Mouse (Mus musculus): ENCODE data around the gene Sema5b. TPM values are rescaled to one million over a fixed set of nuclear protein-coding genes. Genes with fewer than 3 reads are reported as not detected.

The Sema5b gene
- polyA plus RNA-seq, 1 experiment from 2014 or later, result 16.7 TPM

GRCm38 (mm10) chr16:35568225-35568880, 27.4 kb downstream of the Sema5b start:
- H3K4me2 ChIP-seq (replicated peaks), result no peak overlapping the region
- no peak overlapping the region for H3K4me3 ChIP-seq (replicated peaks; ENCODE audit: low read length)
- ATAC-seq (ENCODE audit: low FRiP score), result peak; percentile 51; the same call in 1 of the 2 replicates
- no peak overlapping the region for H3K9ac ChIP-seq
- DNase-seq (ENCODE audit: low spot score), result no peak
- H3K27ac ChIP-seq, result no peak overlapping the region
- no peaks in the 10 kb centered on the region for H3K36me3 ChIP-seq (replicated peaks; ENCODE audit: control insufficient read depth, insufficient read depth)
- no peaks in the 10 kb centered on the region for H3K9me3 ChIP-seq (ENCODE audit: control insufficient read depth, low read length)
- no peaks in the 10 kb centered on the region for H3K27me3 ChIP-seq (ENCODE audit: control insufficient read depth, insufficient read depth, low read length)
- 47% methylated on average over 15 of the region's 15 CpGs for WGBS
- H3K4me1 ChIP-seq (replicated peaks; ENCODE audit: control insufficient read depth, insufficient read depth, low read length), result peaks cover 42% of the 10 kb centered on the region

- DNase-seq (ENCODE audit: low spot score) (no peak), ATAC-seq (ENCODE audit: low FRiP score) (no peak)
- peaks cover 41% of the 10 kb centered on the region for H3K4me1 ChIP-seq (replicated peaks; ENCODE audit: control insufficient read depth, insufficient read depth, low read length)
- no peak overlapping the region for H3K9ac ChIP-seq
- no peak overlapping the region for H3K4me3 ChIP-seq (replicated peaks; ENCODE audit: low read length)
- H3K9me3 ChIP-seq (ENCODE audit: control insufficient read depth, low read length), result no peaks in the 10 kb centered on the region
- 68% methylated on average over 2 of the region's 2 CpGs for WGBS
- no peak overlapping the region for H3K4me2 ChIP-seq (replicated peaks)
- 0 out of 2 replicates have a peak overlapping the region, but pooled peaks have one; percentile 35 for H3K27ac ChIP-seq
- H3K36me3 ChIP-seq (replicated peaks; ENCODE audit: control insufficient read depth, insufficient read depth), result no peaks in the 10 kb centered on the region
- H3K27me3 ChIP-seq (ENCODE audit: control insufficient read depth, insufficient read depth, low read length), result no peaks in the 10 kb centered on the region
These were observed 28.4 kb downstream of the Sema5b start for GRCm38 (mm10) chr16:35569347-35569746.

GRCm38 (mm10) chr16:35569758-35570157, 28.8 kb downstream of the Sema5b start:
- 0 out of 2 replicates have a peak overlapping the region, but pooled peaks have one; percentile 35 for H3K27ac ChIP-seq
- H3K36me3 ChIP-seq (replicated peaks; ENCODE audit: control insufficient read depth, insufficient read depth), result no peaks in the 10 kb centered on the region
- H3K4me3 ChIP-seq (replicated peaks; ENCODE audit: low read length), result no peak overlapping the region
- no peak for DNase-seq (ENCODE audit: low spot score)
- 33% methylated on average over 9 of the region's 9 CpGs for WGBS
- no peaks in the 10 kb centered on the region for H3K9me3 ChIP-seq (ENCODE audit: control insufficient read depth, low read length)
- ATAC-seq (ENCODE audit: low FRiP score), result no peak
- no peaks in the 10 kb centered on the region for H3K27me3 ChIP-seq (ENCODE audit: control insufficient read depth, insufficient read depth, low read length)
- no peak overlapping the region for H3K9ac ChIP-seq
- no peak overlapping the region for H3K4me2 ChIP-seq (replicated peaks)
- H3K4me1 ChIP-seq (replicated peaks; ENCODE audit: control insufficient read depth, insufficient read depth, low read length), result peaks cover 37% of the 10 kb centered on the region

GRCm38 (mm10) chr16:35570627-35571026, 29.7 kb downstream of the Sema5b start:
- DNase-seq (ENCODE audit: low spot score), result no peak
- no peaks in the 10 kb centered on the region for H3K36me3 ChIP-seq (replicated peaks; ENCODE audit: control insufficient read depth, insufficient read depth)
- no peaks in the 10 kb centered on the region for H3K9me3 ChIP-seq (ENCODE audit: control insufficient read depth, low read length)
- H3K9ac ChIP-seq, result no peak overlapping the region
- WGBS, result 39% methylated on average over 12 of the region's 12 CpGs
- H3K27me3 ChIP-seq (ENCODE audit: control insufficient read depth, insufficient read depth, low read length), result no peaks in the 10 kb centered on the region
- ATAC-seq (ENCODE audit: low FRiP score), result no peak
- H3K27ac ChIP-seq, result no peak overlapping the region
- 0 out of 2 replicates have a peak overlapping the region, but pooled peaks have one; percentile 4 for H3K4me2 ChIP-seq (replicated peaks)
- peaks cover 39% of the 10 kb centered on the region for H3K4me1 ChIP-seq (replicated peaks; ENCODE audit: control insufficient read depth, insufficient read depth, low read length)
- H3K4me3 ChIP-seq (replicated peaks; ENCODE audit: low read length), result no peak overlapping the region

- peaks cover 27% of the 10 kb centered on the region; the same call in 1 of the 2 replicates for H3K4me1 ChIP-seq (replicated peaks; ENCODE audit: control insufficient read depth, insufficient read depth, low read length)
These were observed 32.6 kb downstream of the Sema5b start for GRCm38 (mm10) chr16:35573586-35573985.

GRCm38 (mm10) chr16:35577181-35577941, 36.4 kb downstream of the Sema5b start:
- no peaks in the 10 kb centered on the region for H3K27me3 ChIP-seq (ENCODE audit: control insufficient read depth, insufficient read depth, low read length)
- peaks cover 27% of the 10 kb centered on the region; the same call in 1 of the 2 replicates for H3K4me1 ChIP-seq (replicated peaks; ENCODE audit: control insufficient read depth, insufficient read depth, low read length)
- 77% methylated on average over 11 of the region's 11 CpGs for WGBS
- no peak overlapping the region for H3K27ac ChIP-seq
- no peaks in the 10 kb centered on the region for H3K9me3 ChIP-seq (ENCODE audit: control insufficient read depth, low read length)
- no peaks in the 10 kb centered on the region for H3K36me3 ChIP-seq (replicated peaks; ENCODE audit: control insufficient read depth, insufficient read depth)
- no peak overlapping the region for H3K9ac ChIP-seq
- no peak overlapping the region for H3K4me3 ChIP-seq (replicated peaks; ENCODE audit: low read length)
- ATAC-seq (ENCODE audit: low FRiP score) (no peak), DNase-seq (ENCODE audit: low spot score) (no peak)
- no peak overlapping the region for H3K4me2 ChIP-seq (replicated peaks)

More at GRCm38 (mm10) chr16:35573586-35573985, 32.6 kb downstream of the Sema5b start:
- no peak overlapping the region for H3K4me3 ChIP-seq (replicated peaks; ENCODE audit: low read length)
- no peak overlapping the region for H3K9ac ChIP-seq
- DNase-seq (ENCODE audit: low spot score) (no peak), ATAC-seq (ENCODE audit: low FRiP score) (no peak)
- H3K36me3 ChIP-seq (replicated peaks; ENCODE audit: control insufficient read depth, insufficient read depth), result no peaks in the 10 kb centered on the region
- H3K4me2 ChIP-seq (replicated peaks), result no peak overlapping the region
- no peaks in the 10 kb centered on the region for H3K27me3 ChIP-seq (ENCODE audit: control insufficient read depth, insufficient read depth, low read length)
- H3K27ac ChIP-seq, result no peak overlapping the region
- H3K9me3 ChIP-seq (ENCODE audit: control insufficient read depth, low read length), result no peaks in the 10 kb centered on the region
- WGBS, result 96% methylated on average over 3 of the region's 3 CpGs

GRCm38 (mm10) chr16:35581299-35581698, 40.4 kb downstream of the Sema5b start:
- Histone ChIP-seq H3K9ac (0 out of 2 replicates have a peak overlapping the region, but pooled peaks have one; percentile 12), H3K27me3 (ENCODE audit: control insufficient read depth, insufficient read depth, low read length) (no peaks in the 10 kb centered on the region), H3K27ac (peak overlapping the region; percentile 60), H3K36me3 (replicated peaks; ENCODE audit: control insufficient read depth, insufficient read depth) (no peaks in the 10 kb centered on the region), H3K4me1 (replicated peaks; ENCODE audit: control insufficient read depth, insufficient read depth, low read length) (peaks cover 28% of the 10 kb centered on the region), H3K4me2 (replicated peaks) (no peak overlapping the region), H3K4me3 (replicated peaks; ENCODE audit: low read length) (no peak overlapping the region), H3K9me3 (ENCODE audit: control insufficient read depth, low read length) (no peaks in the 10 kb centered on the region)
- peak; percentile 74 for ATAC-seq (ENCODE audit: low FRiP score)
- no peak for DNase-seq (ENCODE audit: low spot score)
- 20% methylated on average over 7 of the region's 7 CpGs for WGBS

- no peak overlapping the region for H3K4me3 ChIP-seq (replicated peaks; ENCODE audit: low read length)
- no peak overlapping the region for H3K27ac ChIP-seq
- DNase-seq (ENCODE audit: low spot score) (no peak), ATAC-seq (ENCODE audit: low FRiP score) (no peak)
- no peaks in the 10 kb centered on the region for H3K9me3 ChIP-seq (ENCODE audit: control insufficient read depth, low read length)
- WGBS, result 68% methylated on average over 4 of the region's 4 CpGs
- no peak overlapping the region for H3K4me2 ChIP-seq (replicated peaks)
- no peaks in the 10 kb centered on the region for H3K27me3 ChIP-seq (ENCODE audit: control insufficient read depth, insufficient read depth, low read length)
- no peak overlapping the region for H3K9ac ChIP-seq
- peaks cover 46% of the 10 kb centered on the region for H3K4me1 ChIP-seq (replicated peaks; ENCODE audit: control insufficient read depth, insufficient read depth, low read length)
- no peaks in the 10 kb centered on the region for H3K36me3 ChIP-seq (replicated peaks; ENCODE audit: control insufficient read depth, insufficient read depth)
These were observed 42.7 kb downstream of the Sema5b start for GRCm38 (mm10) chr16:35583551-35584080.

- Histone ChIP-seq H3K36me3 (replicated peaks; ENCODE audit: control insufficient read depth, insufficient read depth) (no peaks in the 10 kb centered on the region), H3K4me2 (replicated peaks) (no peak overlapping the region), H3K4me1 (replicated peaks; ENCODE audit: control insufficient read depth, insufficient read depth, low read length) (peaks cover 59% of the 10 kb centered on the region), H3K27ac (no peak overlapping the region), H3K9me3 (ENCODE audit: control insufficient read depth, low read length) (no peaks in the 10 kb centered on the region), H3K9ac (no peak overlapping the region), H3K27me3 (ENCODE audit: control insufficient read depth, insufficient read depth, low read length) (no peaks in the 10 kb centered on the region), H3K4me3 (replicated peaks; ENCODE audit: low read length) (no peak overlapping the region)
- ATAC-seq (ENCODE audit: low FRiP score), result no peak
- WGBS, result 40% methylated on average over 8 of the region's 8 CpGs
- DNase-seq (ENCODE audit: low spot score), result no peak
These were observed 44.3 kb downstream of the Sema5b start for GRCm38 (mm10) chr16:35585126-35585694.
